Mouse (Mus musculus) forebrain, embryonic 15.5 days (tissue): ENCODE results near the gene Ddx39b. TPM values are rescaled to one million over a fixed set of nuclear protein-coding genes. Genes with fewer than 3 reads are reported as not detected.

Experiments
- ATAC-seq: fragments of 200-750 bp; cut with Nextera tagmentation; replicated peaks from 2 replicates; pipeline ENCODE4 v1.8.0; 2017; ENCODE audit warnings: mild to moderate bottlenecking, moderate TSS enrichment, moderate library complexity
- H3K27ac ChIP-seq: fragments of 300-500 bp; sonication (generic); replicated peaks from 2 replicates; pipeline ENCODE4 v1.5.1; 2015; ENCODE audit warnings: mild to moderate bottlenecking, inconsistent platforms
- H3K27me3 ChIP-seq: fragments of 300-500 bp; sonication (generic); 2 replicates; pipeline ENCODE4 v1.6.1; 2015; ENCODE audit warnings: inconsistent platforms
- H3K36me3 ChIP-seq: fragments of 300-500 bp; sonication (generic); 2 replicates; pipeline ENCODE4 v1.6.1; 2015; ENCODE audit warnings: mild to moderate bottlenecking, inconsistent platforms
- H3K4me1 ChIP-seq: fragments of 300-500 bp; sonication (generic); 2 replicates; pipeline ENCODE4 v1.6.1; 2015; ENCODE audit warnings: inconsistent platforms
- H3K4me2 ChIP-seq: fragments of 300-500 bp; sonication (generic); replicated peaks from 2 replicates; pipeline ENCODE4 v1.6.1; 2015; ENCODE audit warnings: mild to moderate bottlenecking, inconsistent platforms
- H3K4me3 ChIP-seq: fragments of 300-500 bp; sonication (generic); 2 replicates; pipeline ENCODE4 v1.5.1; 2015; ENCODE audit warnings: mild to moderate bottlenecking, inconsistent platforms
- H3K9ac ChIP-seq: fragments of 300-500 bp; sonication (generic); replicated peaks from 2 replicates; pipeline ENCODE4 v1.6.1; 2015; ENCODE audit warnings: mild to moderate bottlenecking, inconsistent platforms
- H3K9me3 ChIP-seq: fragments of 300-500 bp; sonication (generic); 2 replicates; pipeline ENCODE4 v1.6.1; 2016; ENCODE audit warnings: inconsistent platforms
- WGBS: fragments of 180-500 bp; shearing (Covaris S2); methylation state at CpG from one replicate; pipeline ENCODE4 v1.1.7; 2015; ENCODE audit warnings: mixed read lengths; 5-methylcytosine and 5-hydroxymethylcytosine counted together
- polyA plus RNA-seq: library from polyadenylated mRNA; unstranded; fragments of >200 nt; fragmentation: Nextera tagmentation; extraction: Ambion mirVana; gene quantifications from 2 replicates; pipeline ENCODE4 v1.2.1, GENCODE M21; 2015

Ddx39b gene
- polyA plus RNA-seq, 1 experiment from 2014 or later: 478 TPM

- Histone ChIP-seq H3K9me3 (no peaks in the 10 kb centered on the region), H3K27ac (no peak within 1 kb of the TSS)
- ATAC-seq: no peak
Measured at GRCm38 (mm10) chr17:35201787-35202186, 39.8 kb upstream of the Ddx39b start, which contains the start of gene Tnf. Gene Tnf, minus strand, starts transcription at chr17:35202007.

GRCm38 (mm10) chr17:35202442-35202841, 39.1 kb upstream of the Ddx39b start:
- 84% methylated on average over 4 of the region's 4 CpGs for WGBS
- Histone ChIP-seq H3K4me3 (no peak overlapping the region), H3K9ac (no peak overlapping the region), H3K27me3 (0 out of 2 replicates have a peak, but pooled peaks cover 3% of the 10 kb centered on the region), H3K27ac (no peak overlapping the region), H3K36me3 (no peaks in the 10 kb centered on the region), H3K4me2 (no peak overlapping the region), H3K9me3 (no peaks in the 10 kb centered on the region), H3K4me1 (no peaks in the 10 kb centered on the region)
- no peak for ATAC-seq

More at GRCm38 (mm10) chr17:35201787-35202186, 39.8 kb upstream of the Ddx39b start, which contains the start of gene Tnf:
- Histone ChIP-seq H3K9ac (no peak within 1 kb of the TSS), H3K4me2 (no peak within 1 kb of the TSS), H3K36me3 (no peaks in the 10 kb centered on the region), H3K27me3 (peaks cover 7% of the 10 kb centered on the region; the same call in 1 of the 2 replicates), H3K4me3 (no peak within 1 kb of the TSS), H3K4me1 (no peaks in the 10 kb centered on the region)
- WGBS: 54% methylated on average over 13 of the region's 13 CpGs

GRCm38 (mm10) chr17:35204494-35205379, 36.8 kb upstream of the Ddx39b start, which contains the start of gene Lta:
Gene Lta, minus strand, starts transcription at chr17:35205351.
- no peaks in the 10 kb centered on the region for H3K36me3 ChIP-seq
- ATAC-seq: no peak
- 0 out of 2 replicates have a peak within 1 kb of the TSS, but pooled peaks have one; percentile 1 for H3K9ac ChIP-seq
- no peaks in the 10 kb centered on the region for H3K9me3 ChIP-seq
- H3K27ac ChIP-seq: no peak within 1 kb of the TSS
- H3K27me3 ChIP-seq: 0 out of 2 replicates have a peak, but pooled peaks cover 3% of the 10 kb centered on the region
- H3K4me2 ChIP-seq: no peak within 1 kb of the TSS
- H3K4me3 ChIP-seq: no peak within 1 kb of the TSS
- H3K4me1 ChIP-seq: no peaks in the 10 kb centered on the region
- 28% methylated on average over 20 of the region's 20 CpGs for WGBS

GRCm38 (mm10) chr17:35205380-35205769, 36.2 kb upstream of the Ddx39b start:
- Histone ChIP-seq H3K27ac (no peak overlapping the region), H3K4me1 (no peaks in the 10 kb centered on the region), H3K9me3 (no peaks in the 10 kb centered on the region), H3K9ac (0 out of 2 replicates have a peak overlapping the region, but pooled peaks have one; percentile 1), H3K4me2 (no peak overlapping the region), H3K27me3 (0 out of 2 replicates have a peak, but pooled peaks cover 3% of the 10 kb centered on the region), H3K36me3 (no peaks in the 10 kb centered on the region), H3K4me3 (no peak overlapping the region)
- WGBS: 63% methylated on average over 10 of the region's 10 CpGs
- ATAC-seq: no peak

GRCm38 (mm10) chr17:35209785-35210535, 31.6 kb upstream of the Ddx39b start:
- no peaks in the 10 kb centered on the region for H3K36me3 ChIP-seq
- H3K9ac ChIP-seq: no peak overlapping the region
- no peak overlapping the region for H3K4me3 ChIP-seq
- no peak overlapping the region for H3K27ac ChIP-seq
- no peaks in the 10 kb centered on the region for H3K9me3 ChIP-seq
- H3K4me1 ChIP-seq: no peaks in the 10 kb centered on the region
- ATAC-seq: no peak
- 72% methylated on average over 12 of the region's 12 CpGs for WGBS
- H3K4me2 ChIP-seq: no peak overlapping the region
- H3K27me3 ChIP-seq: no peaks in the 10 kb centered on the region

GRCm38 (mm10) chr17:35210593-35210992, 31.0 kb upstream of the Ddx39b start:
- H3K9ac ChIP-seq: no peak overlapping the region
- H3K36me3 ChIP-seq: no peaks in the 10 kb centered on the region
- 91% methylated on average over 3 of the region's 3 CpGs for WGBS
- H3K27ac ChIP-seq: no peak overlapping the region
- H3K4me2 ChIP-seq: no peak overlapping the region
- H3K9me3 ChIP-seq: no peaks in the 10 kb centered on the region
- no peaks in the 10 kb centered on the region for H3K4me1 ChIP-seq
- H3K27me3 ChIP-seq: no peaks in the 10 kb centered on the region
- no peak overlapping the region for H3K4me3 ChIP-seq
- no peak for ATAC-seq

GRCm38 (mm10) chr17:35213071-35213470, 28.5 kb upstream of the Ddx39b start:
- no peak overlapping the region for H3K4me2 ChIP-seq
- no peaks in the 10 kb centered on the region for H3K36me3 ChIP-seq
- H3K9ac ChIP-seq: no peak overlapping the region
- no peaks in the 10 kb centered on the region for H3K9me3 ChIP-seq
- 94% methylated on average over 5 of the region's 5 CpGs for WGBS
- no peaks in the 10 kb centered on the region for H3K4me1 ChIP-seq
- H3K27me3 ChIP-seq: no peaks in the 10 kb centered on the region
- no peak overlapping the region for H3K27ac ChIP-seq
- H3K4me3 ChIP-seq: no peak overlapping the region
- ATAC-seq: no peak

- Histone ChIP-seq H3K4me3 (no peak overlapping the region), H3K27ac (no peak overlapping the region), H3K27me3 (no peaks in the 10 kb centered on the region), H3K4me2 (no peak overlapping the region), H3K9me3 (no peaks in the 10 kb centered on the region), H3K36me3 (peaks cover 18% of the 10 kb centered on the region), H3K4me1 (no peaks in the 10 kb centered on the region), H3K9ac (no peak overlapping the region)
- WGBS: 85% methylated on average over 18 of the region's 18 CpGs
- ATAC-seq: no peak
Measured at GRCm38 (mm10) chr17:35218516-35219193, 22.9 kb upstream of the Ddx39b start.

GRCm38 (mm10) chr17:35219601-35220041, 21.9 kb upstream of the Ddx39b start:
- H3K4me1 ChIP-seq: no peaks in the 10 kb centered on the region
- ATAC-seq: no peak
- no peak overlapping the region for H3K4me3 ChIP-seq
- H3K9ac ChIP-seq: no peak overlapping the region
- peaks cover 18% of the 10 kb centered on the region for H3K36me3 ChIP-seq
- 90% methylated on average over 6 of the region's 6 CpGs for WGBS
- H3K9me3 ChIP-seq: no peaks in the 10 kb centered on the region
- H3K27ac ChIP-seq: no peak overlapping the region
- H3K4me2 ChIP-seq: no peak overlapping the region
- H3K27me3 ChIP-seq: no peaks in the 10 kb centered on the region

GRCm38 (mm10) chr17:35220156-35220952, 21.2 kb upstream of the Ddx39b start, which contains the start of gene Gm16181:
Gene Gm16181, plus strand, starts transcription at chr17:35220834.
- no peaks in the 10 kb centered on the region for H3K9me3 ChIP-seq
- no peak within 1 kb of the TSS for H3K9ac ChIP-seq
- no peak for ATAC-seq
- peaks cover 21% of the 10 kb centered on the region for H3K36me3 ChIP-seq
- 88% methylated on average over 28 of the region's 28 CpGs for whole genome bisulfite sequencing
- H3K27me3 ChIP-seq: no peaks in the 10 kb centered on the region
- H3K4me3 ChIP-seq: no peak within 1 kb of the TSS
- H3K4me1 ChIP-seq: no peaks in the 10 kb centered on the region
- H3K4me2 ChIP-seq: no peak within 1 kb of the TSS
- no peak within 1 kb of the TSS for H3K27ac ChIP-seq

GRCm38 (mm10) chr17:35222299-35222698, 19.2 kb upstream of the Ddx39b start:
- H3K4me1 ChIP-seq: no peaks in the 10 kb centered on the region
- no peak for ATAC-seq
- H3K27me3 ChIP-seq: no peaks in the 10 kb centered on the region
- H3K4me2 ChIP-seq: no peak overlapping the region
- H3K27ac ChIP-seq: no peak overlapping the region
- H3K9ac ChIP-seq: no peak overlapping the region
- H3K4me3 ChIP-seq: no peak overlapping the region
- H3K36me3 ChIP-seq: peaks cover 21% of the 10 kb centered on the region
- WGBS: 81% methylated on average over 6 of the region's 6 CpGs
- no peaks in the 10 kb centered on the region for H3K9me3 ChIP-seq
